Mouse (Mus musculus) ovary, postnatal 10 days (tissue): Measurements from ENCODE around the gene Gm10974.

Experiments
- DNase-seq: peaks from one replicate; pipeline ENCODE4 v3.0.0; 2022; ENCODE audit warnings: low spot score

The Gm10974 gene

DNA sequence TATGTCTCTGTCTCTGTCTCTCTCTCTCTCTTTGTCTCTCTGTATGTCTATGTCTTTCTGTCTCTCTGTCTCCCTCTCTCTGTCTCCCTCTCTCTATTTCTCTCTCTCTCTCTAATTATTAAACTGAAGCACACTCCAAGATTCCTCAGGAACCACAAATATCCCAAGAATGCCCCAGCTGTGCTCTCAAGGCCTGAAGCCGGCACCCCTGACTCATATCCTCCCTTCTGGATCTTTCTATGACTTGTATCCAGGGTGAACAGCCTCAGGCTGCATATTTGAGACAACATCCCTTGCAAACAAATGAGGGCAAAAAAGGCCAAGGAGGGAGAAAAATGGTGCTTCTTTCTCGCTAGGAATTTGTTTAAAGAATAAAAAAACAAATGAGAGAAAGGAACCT lies at the start of gene Gm10974:
Gene Gm10974 (plus strand): TSS at position 2 of the 400 bp plus-strand sequence.
- no peak for DNase-seq

DNA sequence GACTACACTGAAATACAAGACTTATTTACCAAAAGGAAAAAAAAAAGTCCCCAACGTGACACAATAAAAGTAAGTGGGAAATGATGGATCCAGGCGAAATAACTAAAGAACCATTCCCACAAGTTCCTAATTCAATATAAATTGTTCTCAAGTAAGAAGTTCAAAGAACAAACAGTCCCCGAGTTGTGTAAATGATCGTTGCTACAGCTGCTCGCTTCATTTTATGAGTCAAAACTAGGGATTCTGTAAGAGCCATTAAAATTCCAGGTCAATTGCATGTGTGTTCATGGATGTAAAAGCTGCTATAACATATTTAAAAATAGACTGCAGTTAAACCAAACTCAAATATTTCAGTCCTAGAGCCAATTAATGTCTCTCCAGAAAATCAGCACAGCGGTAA lies 47.6 kb upstream of the Gm10974 start:
- no peak for DNase-seq

DNA sequence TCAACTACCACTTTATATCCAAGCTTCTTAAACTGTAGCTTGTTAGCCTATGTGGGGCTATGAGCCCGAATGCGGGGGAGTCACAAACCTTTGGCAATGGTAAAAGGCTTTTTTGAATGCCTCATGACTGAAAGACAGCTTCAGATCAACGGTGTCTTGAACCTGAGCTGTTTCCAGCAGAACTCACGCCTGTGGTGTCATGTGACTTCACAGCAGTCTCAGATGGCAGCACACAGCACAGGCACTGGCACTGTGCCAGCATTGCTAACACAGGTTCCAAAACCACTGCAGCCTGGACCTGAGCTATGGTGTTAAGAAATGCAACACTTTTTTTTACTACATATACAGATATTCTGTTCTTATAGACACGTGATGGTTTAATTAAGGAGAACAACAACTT lies 44.7 kb upstream of the Gm10974 start:
- DNase-seq = no peak

DNA sequence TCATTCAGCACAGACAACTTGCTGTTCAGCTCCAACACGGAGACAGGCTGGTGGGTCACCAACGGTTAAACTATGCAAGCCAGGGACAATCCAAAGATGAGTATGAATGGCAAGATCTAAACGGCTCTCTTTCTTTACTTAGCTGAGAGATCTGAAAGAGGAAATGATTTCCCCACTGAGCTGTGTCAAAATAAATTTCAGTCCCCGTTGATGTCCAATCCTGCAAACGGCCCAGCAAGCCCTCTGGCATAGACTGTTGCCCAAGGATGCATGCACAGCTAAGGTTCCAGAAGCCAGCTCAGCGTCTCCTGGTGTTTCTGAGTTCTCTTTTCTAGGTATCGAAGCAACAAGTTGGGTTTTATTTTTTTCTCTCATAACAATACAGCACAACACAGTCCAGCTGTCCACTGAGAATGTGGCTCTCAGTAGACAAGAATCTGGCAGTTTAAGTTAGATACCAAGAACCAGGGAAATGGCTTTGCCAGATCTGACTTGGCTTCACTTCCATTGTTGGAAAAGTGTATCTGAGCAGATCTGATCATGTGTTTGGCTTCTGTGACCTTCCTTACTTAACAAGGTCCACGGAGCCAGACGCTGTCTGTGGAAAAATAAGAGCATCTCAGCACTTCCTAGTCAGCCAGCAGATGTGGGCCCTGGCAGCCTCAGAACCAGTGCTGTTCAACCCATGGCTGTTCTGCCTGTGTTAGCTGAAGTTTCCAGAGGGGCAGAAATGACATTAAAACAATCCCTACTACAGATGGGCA lies 42.3 kb upstream of the Gm10974 start:
- no peak for DNase-seq

DNA sequence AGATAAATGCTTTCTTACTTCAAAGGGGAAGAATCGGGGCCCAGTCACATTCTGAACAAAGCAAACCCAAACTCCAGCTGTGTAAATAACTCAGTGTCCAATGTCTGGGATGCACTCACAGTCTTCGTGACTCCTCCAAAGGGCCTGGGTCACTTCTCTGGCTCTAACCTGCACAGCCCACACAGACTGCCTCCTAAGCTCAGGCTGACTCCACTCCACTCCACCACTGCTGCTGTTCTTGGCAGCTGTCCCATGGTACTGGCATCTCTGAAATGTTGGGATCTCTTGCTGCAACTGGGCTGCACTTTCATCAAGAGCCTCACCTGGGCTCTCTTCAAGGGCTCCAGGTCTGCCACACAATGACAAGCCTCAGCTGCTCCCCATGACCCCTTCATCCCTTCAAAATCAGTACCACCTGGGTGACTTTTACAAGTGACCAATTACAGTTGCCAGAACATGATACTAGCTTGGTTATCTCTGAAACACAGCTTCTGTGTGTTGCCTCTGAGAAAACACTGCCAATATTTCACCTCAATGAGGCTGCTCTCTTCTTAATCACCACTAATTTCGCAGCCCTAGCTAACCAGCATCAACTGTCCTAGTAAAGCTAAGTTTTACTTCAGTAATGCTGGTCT lies 40.2 kb upstream of the Gm10974 start:
- DNase-seq = no peak

DNA sequence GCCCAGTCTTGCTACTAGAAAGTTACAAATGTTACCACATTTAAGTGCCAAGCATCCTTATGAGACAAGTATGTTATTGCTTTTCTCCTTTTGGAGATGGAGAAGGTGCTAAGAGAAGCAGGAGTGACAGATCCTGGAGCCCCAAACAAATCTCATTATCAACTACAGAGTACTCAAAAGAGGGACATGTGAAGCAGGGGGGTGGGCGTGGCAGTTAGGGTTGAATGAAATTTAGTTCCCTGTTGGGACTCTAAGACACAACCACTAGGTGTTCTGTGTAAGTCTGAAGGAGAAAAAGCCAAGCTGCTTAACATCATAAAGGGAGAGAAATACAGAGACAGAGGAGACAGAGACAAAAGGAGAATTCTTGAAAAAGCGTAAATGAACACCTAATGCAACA lies 38.2 kb upstream of the Gm10974 start:
- DNase-seq = no peak

DNA sequence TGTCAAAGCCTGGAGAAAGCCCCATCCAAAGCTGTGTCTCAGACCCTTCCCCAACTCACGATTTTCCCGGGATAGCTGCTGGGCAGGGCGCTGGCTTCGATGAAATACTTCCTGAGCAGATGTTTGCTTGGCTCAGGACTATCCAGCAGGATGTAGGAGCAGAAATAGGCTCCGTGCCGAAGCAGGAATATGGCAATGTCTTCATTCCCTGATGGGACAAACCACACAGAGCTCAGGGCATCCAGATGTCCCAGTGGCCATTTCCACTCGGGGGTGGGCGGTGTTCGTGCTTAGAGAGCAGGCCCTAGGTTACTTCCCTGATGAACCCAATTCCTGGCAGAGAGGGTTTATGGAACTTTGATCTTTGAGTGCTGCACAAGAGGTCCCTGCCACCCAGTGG lies 35.1 kb upstream of the Gm10974 start:
- no peak for DNase-seq

DNA sequence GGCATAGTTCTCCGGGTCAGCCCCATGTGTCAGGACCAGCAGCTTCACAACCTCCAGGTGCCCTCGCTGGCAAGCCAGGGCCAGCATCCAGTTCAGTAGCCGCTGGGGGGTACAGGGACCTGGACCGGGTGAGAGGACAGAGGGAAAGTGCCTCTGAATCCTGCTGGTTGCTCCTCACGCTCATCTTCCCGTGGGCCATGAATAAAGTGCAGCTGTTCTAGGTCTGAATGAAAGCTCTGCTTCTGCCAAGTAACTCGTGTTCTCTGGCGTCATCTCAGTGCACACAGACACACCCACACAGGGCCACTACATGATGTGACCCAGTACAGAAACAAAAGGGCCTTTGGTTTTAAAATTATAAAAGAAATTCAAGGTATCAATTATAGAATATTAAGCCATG lies 33.4 kb upstream of the Gm10974 start:
- no peak for DNase-seq

DNA sequence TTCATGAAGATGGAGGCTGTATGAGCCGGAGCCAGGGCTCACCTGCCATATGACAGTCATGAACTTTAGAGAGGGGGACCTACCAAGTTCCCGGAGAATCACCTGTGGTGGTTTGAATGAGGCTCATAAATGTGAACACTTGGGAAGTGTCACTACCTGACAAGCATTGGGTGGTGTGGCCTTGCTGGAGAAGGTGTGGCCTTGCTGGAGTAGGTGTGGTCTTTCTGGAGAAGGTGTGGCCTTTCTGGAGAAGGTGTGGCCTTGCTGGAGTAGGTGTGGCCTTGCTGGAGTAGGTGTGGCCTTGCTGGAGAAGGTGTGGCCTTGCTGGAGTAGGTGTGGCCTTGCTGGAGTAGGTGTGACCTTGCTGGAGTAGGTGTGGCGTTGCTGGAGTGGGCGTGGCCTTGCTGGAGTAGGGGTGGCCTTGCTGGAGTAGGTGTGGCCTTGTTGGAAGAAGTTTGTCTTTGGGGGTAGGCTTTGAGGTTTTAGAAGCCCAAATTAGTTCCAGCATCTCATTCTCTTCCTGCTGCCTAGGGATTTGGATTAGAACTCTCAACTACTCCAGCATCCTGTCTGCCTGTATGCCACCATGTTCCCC lies 31.7 kb upstream of the Gm10974 start:
- no peak for DNase-seq

DNA sequence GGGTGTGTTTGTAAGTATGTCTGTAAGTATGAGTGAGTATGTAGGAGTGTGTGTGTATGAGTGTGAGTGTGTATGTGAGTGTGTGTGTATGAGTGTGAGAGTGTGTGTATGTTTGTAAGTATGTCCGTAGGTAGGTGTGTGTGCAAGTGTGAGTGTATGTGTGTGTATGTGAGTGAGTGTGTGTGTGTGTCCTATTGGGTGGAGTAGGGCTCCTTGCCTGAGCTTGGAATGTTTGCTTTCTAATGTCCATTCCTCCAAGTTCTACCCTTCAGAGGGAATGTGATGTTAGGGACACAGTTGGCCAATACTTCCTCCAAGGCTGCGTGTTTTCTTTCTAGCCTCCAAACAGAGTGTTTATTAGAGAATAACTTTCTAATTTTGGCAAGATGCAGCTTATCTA lies 28.8 kb upstream of the Gm10974 start:
- DNase-seq = no peak

DNA sequence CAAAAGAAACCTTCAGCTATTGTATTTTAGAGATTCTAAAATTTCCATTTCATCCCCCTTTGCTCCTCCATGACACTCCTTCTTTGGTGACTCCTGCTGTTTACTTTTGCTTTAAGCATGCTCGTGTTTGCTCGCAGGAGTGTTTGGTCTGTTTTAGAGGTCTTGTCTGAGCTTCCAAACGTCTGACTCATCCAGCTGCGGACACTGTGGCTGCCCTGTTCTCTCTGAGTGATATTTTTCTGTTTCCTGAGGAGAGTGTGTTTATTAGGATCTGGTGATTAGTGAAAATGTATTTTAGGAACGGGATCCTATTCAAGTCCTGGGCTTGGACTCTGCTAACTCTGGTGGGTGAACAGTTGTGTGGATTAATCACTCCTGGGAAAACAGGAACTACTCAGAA lies 26.1 kb upstream of the Gm10974 start:
- DNase-seq = no peak

DNA sequence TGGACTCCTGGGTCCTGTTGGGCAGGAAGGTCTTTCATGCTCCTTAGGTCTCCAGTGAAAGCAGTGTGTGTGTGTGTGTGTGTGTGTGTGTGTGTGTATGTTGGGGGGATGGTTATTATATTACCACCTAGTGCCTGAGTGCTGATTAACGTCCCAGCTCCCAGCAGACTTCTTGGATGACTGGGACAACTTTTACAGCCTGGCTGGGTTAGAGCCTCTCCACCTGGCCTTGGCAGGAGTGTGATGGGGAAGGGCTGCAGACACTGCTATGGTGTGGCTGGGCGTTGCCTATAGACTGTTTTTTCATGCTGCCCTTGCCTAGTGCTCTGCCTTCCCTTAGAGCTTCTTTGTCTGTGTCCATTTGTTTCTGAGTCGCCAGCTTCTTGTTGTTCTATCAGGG lies 25.7 kb upstream of the Gm10974 start:
- DNase-seq = no peak

DNA sequence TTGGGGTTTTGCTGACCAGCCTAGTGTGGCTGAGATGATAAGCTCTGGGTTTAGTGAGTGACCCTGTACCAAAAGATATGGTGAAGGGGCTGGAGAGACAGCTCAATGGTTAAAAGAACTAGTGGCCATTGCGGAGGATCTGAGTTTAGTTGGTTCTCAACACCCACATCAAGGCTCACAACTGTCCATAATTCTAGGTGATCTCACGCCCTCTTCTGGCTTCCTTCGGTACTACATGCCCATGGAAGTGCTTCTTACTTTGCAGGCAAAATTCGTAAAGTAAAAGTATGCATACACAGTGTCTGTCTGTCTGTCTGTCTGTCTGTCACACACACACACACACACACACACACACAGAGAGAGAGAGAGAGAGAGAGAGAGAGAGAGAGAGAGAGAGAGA lies 23.4 kb upstream of the Gm10974 start:
- DNase-seq = no peak

DNA sequence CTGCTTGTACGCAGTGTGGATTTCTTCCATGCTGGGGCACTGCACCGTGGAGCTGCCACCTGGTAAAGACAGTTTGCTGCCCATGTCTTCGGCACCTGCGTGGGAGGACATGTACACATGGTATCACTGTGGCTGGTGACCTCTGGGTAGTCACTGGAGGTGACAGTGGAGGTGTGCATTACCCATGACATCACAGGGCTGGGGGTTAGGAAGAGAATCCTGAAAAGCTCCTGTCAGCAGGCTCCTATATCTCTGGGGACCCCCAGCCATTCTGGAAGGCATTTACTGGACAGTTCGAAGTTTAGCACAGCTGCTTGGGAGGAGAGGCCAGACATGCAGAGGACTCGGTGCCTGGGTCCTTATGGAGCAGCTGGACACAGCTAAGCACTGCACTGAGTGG lies 22.9 kb upstream of the Gm10974 start:
- no peak for DNase-seq

DNA sequence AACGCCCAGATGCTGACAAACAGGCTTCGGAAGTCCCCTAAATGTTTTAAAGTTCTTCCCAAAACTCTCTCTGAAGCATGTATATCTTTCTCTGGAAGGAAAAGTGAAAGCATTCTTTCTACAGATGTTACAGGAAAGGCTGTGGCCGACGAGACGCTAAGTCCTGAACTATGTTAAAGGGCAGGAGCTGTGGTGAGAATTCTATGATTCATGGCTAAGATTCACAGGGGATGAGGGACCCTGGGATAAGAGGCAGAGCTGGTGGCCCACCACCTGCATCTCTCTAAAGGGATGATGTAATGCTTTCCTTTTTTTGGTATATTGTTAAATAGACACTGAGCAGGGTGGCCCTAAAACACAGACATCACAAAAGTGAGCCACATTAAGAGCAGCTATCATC lies 22.4 kb upstream of the Gm10974 start:
- no peak for DNase-seq

DNA sequence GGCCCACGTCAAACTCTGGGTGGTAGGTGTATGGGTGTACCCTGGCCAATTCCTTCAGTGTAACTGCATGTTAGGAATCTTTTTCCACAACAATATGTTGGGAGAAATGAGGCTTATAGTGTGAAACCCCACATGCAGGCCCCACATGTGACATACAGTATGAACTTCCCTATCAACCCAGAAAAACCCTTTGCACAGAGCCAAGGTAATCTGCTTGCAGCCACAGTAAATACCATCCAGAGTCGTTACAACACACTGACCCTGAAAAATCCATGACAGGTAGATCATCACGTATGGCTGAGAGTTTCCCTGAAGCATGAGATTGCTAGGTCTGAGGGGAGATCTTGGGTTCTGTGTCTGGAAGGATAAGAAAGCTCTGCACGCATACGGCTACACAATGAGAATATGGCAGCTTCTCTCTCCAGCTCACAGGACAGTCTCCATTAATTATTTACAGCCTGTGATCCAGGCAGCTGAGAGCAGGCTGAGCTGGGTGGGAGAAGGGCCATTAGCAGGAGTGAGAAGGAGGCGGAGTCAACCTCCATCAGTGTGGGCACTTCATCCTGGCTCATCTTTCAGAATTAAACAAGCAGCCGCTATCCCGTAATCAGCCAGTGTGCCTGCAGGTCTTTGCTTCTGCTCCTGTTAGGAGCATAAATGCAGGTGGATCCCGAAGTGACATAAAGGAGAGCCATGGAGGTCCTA lies 18.6 kb upstream of the Gm10974 start:
- no peak for DNase-seq

DNA sequence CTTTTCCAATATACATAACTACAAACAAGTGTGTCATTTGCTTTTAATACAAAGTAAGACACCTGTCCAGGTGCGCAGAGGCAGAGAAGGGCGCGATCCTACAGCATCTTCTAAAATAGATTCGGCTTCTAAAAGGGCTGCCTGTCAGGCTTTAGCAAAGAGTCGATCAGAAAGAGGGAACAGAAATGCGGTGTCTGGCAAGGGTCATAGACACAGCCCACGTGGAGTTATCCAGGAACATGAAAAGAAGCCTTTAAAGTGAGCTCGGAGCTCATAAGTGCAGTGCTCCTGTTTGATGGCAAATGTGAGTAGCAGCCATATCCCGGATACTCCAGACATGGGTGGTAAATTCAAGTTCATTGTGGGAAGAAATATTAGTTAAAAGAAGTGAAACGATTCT lies 17.1 kb upstream of the Gm10974 start:
- DNase-seq = no peak

DNA sequence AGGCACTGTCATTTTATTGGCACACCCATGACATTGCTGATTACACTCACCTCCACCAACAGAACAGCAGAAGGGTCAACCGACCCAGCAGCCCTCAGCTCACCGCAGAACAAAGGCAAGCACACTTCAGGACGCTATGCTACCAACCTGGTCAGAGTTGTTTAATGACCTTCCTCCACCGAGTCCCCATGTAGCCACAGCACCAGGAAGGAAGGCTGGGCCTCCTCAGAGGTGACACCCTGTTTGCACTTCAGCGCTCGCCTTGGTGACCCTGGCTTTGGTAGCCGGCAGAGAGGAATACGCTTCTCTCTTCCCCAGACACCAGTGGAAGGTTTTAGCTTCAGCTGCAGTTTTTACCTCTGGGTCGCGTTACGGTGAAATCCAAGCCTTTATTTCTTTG lies 16.0 kb upstream of the Gm10974 start:
- no peak for DNase-seq

DNA sequence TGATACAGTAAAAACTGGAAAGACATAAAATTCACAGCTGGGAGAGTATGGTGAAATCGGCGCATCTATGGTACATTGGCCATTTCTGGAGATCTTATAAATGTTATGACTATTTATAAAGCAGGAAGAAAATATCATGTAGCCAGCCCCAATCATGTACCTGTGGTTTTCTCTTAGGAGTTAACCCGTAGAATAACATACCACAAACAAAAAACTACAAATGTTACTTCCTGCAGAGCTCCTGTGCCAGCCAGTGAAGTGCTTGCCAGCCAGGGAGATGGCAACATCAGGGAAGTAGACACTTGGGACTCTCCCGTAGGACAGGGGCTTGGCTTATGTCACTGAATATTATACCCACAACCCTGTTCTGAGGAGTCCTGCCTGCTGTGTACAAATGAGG lies 14.6 kb upstream of the Gm10974 start:
- no peak for DNase-seq

DNA sequence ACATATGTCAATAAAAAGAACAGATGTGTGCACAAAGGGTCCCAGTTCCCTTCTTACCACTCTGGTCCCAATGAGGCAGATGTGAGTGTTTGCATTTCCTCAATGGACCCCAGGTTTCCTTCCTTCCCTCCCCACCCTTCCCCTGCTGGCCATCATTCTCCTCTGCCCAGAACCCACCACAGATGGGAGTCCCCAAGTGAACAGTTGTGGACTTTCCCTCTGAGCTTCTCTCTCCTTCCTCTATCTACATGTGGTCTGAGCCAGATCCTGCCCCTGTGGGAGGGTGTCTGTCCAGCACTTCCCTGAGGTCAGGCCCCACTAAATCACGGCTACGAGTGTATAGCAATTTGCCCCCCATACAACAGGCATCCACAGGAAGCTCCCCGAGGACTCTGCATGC lies 10.8 kb upstream of the Gm10974 start:
- DNase-seq = no peak

DNA sequence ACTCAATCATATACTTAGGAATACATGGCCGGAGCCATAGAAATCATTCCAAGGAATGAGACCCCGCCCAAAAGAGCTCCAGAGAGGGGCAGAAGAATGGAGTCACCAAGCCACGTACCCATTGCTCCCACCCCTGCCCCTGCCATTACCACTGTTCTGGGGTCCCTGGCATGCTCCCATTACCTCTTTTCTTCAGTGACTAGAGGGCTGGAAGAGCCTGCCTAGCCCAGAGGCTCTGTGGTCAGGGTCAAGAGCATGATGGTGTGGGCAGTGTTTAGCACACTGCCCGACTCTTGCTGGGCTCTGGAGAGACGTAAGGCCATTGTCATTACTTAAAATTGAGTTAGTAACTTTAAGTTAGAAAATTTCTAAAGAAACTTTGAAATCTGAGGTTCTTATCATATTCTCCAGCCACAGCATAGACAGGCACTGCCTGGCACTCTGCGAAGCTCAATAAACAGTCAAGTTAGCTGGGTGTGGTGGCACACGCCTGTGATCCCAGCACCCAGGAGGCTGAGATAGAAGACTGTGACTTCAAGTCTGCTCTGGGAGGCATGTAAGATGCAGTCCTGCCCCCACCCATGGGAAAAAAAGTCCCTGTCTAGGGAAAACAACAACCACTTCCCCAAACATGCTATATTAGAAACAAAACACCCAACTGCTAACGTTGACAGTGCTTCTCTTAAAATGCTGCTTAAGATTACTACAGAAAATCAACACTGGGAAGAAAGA lies 9.7 kb upstream of the Gm10974 start:
- no peak for DNase-seq

DNA sequence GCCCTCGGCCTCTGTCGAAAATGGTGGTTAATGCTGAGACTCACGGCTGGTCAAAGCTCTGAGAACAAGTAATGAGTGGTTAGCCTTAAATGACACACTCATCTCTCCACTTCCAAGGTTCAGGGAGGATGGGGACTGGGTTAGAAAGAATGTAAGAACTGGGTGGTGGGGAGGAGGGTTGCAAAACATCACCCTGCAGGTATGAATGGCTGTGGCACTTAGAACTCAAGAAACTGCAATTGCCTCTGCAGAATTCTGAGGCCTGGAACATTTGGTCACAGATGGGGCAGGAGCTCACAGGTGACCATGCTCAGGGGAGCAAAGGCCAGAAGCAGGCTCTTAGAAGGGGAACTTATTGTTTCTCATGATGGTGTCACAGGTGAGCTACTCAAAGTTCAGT lies 7.2 kb upstream of the Gm10974 start:
- no peak for DNase-seq
